Comparison of ENCODE assay signal across 8 mouse cellular contexts in the genomic region with DNA sequence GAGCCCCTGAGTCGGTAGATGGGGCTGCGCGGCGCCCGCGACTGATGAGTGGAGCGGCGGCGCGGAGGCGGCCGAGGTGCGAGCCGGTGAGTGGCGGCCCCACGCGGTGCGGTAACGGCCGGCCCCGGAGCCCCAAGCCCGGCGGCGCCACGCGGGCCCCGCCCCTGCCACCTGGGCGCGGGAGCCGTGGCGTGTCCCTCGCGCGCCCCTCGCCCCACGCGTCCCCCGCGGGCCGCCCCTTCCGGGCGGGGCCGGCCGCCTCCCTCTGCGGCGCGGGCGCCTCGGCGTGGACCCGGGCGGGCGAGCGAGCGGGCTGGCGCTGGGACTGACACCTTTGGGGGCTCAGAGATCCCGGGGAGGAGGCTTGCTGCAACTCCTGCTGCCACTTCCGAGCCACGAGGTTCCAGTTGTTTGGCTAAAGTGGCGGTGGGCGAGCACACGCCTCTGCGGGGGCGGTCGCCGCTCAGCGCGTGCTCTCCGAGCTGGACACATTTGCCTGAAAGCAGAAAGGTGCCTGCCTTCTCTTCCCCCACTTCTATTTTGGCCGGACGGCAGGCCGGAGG. TPM values are rescaled to one million over a fixed set of nuclear protein-coding genes. Genes with fewer than 3 reads are reported as not detected.
A peak's percentile ranks its signal among the peaks of the same experiment; 100 is the strongest.
DNase-seq lines count a peak whose midpoint lies in the region; ATAC-seq and TF ChIP-seq lines count a peak whose summit lies in the region.

No protein-coding gene starts in this region.

- H3K4me3 ChIP-seq in layer of hippocampus, adult 2 months = peak overlapping the region; percentile 64
- peak overlapping the region; percentile 80 for H3K4me3 ChIP-seq in forebrain, postnatal 0 days (ENCODE audit: low read depth, low read length)
- peak overlapping the region; percentile 95 for H3K4me3 ChIP-seq in lung, embryonic 15.5 days

- TF ChIP-seq CTCF in layer of hippocampus, adult 2 months (conservative IDR thresholded peaks at IDR 0.05) = no peak
- TF ChIP-seq CTCF in forebrain, postnatal 0 days (IDR thresholded peaks at IDR 0.05; ENCODE audit: low read depth) = no peak

- H3K9ac ChIP-seq in forebrain, postnatal 0 days = peak overlapping the region; percentile 91
- peak overlapping the region; percentile 84 for H3K9ac ChIP-seq in lung, embryonic 15.5 days

- peaks cover 4% of the 10 kb centered on the region; the same call in 1 of the 2 replicates for H3K4me1 ChIP-seq in forebrain, postnatal 0 days (ENCODE audit: insufficient read depth)
- H3K4me1 ChIP-seq in lung, embryonic 15.5 days = peaks cover 19% of the 10 kb centered on the region

- ATAC-seq in forebrain, postnatal 0 days = peak; percentile 66
- peak; percentile 67 for ATAC-seq in lung, embryonic 15.5 days (ENCODE audit: borderline replicate concordance, extremely low read depth, low FRiP score, low TSS enrichment)

- peak overlapping the region; percentile 92 for H3K27ac ChIP-seq in layer of hippocampus, adult 2 months
- H3K27ac ChIP-seq in forebrain, postnatal 0 days (ENCODE audit: low read depth, low read length) = peak overlapping the region; percentile 92
- peak overlapping the region; percentile 92 for H3K27ac ChIP-seq in lung, embryonic 15.5 days

- DNase-seq in layer of hippocampus, adult 2 months (ENCODE audit: low spot score in 2 of 2) = peak in 1 of 2 experiments; percentile 37
- no peak for DNase-seq in layer of hippocampus, adult 9-10 months (ENCODE audit: low spot score)
- peak; percentile 52 for DNase-seq in adrenal gland, postnatal 14 days
- peak; percentile 46 for DNase-seq in forebrain, postnatal 0 days
- DNase-seq in induced T-regulatory cell, adult 2 months (ENCODE audit: low read depth) = peak; percentile 66
- DNase-seq in ovary, postnatal 10 days (ENCODE audit: low spot score) = peak; percentile 8
- DNase-seq in thymus, postnatal 14 days = peak; percentile 65

- H3K36me3 ChIP-seq in forebrain, postnatal 0 days (ENCODE audit: insufficient read depth) = no peaks in the 10 kb centered on the region
- no peaks in the 10 kb centered on the region for H3K36me3 ChIP-seq in lung, embryonic 15.5 days

- no peaks in the 10 kb centered on the region for H3K9me3 ChIP-seq in forebrain, postnatal 0 days (ENCODE audit: low read length)
- no peaks in the 10 kb centered on the region for H3K9me3 ChIP-seq in lung, embryonic 15.5 days

- no peaks in the 10 kb centered on the region for H3K27me3 ChIP-seq in forebrain, postnatal 0 days (ENCODE audit: insufficient read depth, low read length)
- peaks cover 11% of the 10 kb centered on the region; the same call in 1 of the 2 replicates for H3K27me3 ChIP-seq in lung, embryonic 15.5 days

- H3K4me2 ChIP-seq in forebrain, postnatal 0 days (ENCODE audit: low read depth) = peak overlapping the region; percentile 90
- peak overlapping the region; percentile 89 for H3K4me2 ChIP-seq in lung, embryonic 15.5 days

- 2% methylated on average over 29 of the region's 72 CpGs for WGBS in forebrain, postnatal 0 days
- WGBS in lung, embryonic 15.5 days = under 1% methylated on average over 43 of the region's 72 CpGs

RNA-seq across cellular contexts. Expression of a gene that starts 0.4 kb away (rescaled TPM):
- total RNA-seq in layer of hippocampus, adult 2 months (2021) = 100 to 1,000 TPM in 1 of 2 experiments, 10 to 100 TPM in 1; 95.9 to 109 TPM
- 50.4 and 51.1 TPM in 2 replicates for total RNA-seq in adrenal gland, postnatal 14 days (2021)
- 101 TPM in 2 replicates for total RNA-seq in forebrain, postnatal 0 days (2014; rRNA removed)
- 54.5 and 66.4 TPM in 2 replicates for polyA plus RNA-seq in forebrain, postnatal 0 days (2015; fragmentation: Nextera tagmentation; extraction: Ambion mirVana)
- polyA plus RNA-seq in lung, embryonic 15.5 days (2015; fragmentation: Nextera tagmentation; extraction: Ambion mirVana) = 64.2 and 64.5 TPM in 2 replicates
